Mouse (Mus musculus): ENCODE data around the gene Cacna1g.

DNA sequence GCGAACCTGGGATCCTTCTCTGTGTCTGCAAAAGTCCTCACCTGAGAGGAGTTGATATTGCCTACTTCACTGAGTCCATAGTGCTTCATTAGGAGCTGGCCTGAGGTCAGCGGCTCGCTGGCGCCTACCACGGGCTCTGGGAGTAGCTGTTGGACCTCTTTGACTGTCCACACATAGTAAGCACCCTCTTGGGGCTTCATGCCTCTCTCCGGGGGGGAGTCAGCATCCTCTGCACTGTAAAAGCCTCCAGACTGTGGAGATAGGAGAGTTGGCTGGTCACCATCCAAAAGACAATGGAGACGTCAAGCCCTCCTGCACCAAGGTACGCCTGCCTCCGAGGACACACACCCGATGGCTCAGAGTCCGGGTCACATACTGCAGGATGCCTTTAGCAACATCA is 8.7 kb upstream of the Cacna1g start:
- TF ChIP-seq CTCF (IDR thresholded peaks at IDR 0.05; ENCODE audit: low read depth, low read length), result no peak
- TF ChIP-seq GATA1 (IDR thresholded peaks at IDR 0.05; ENCODE audit: borderline replicate concordance, low read length), result no peak
- TF ChIP-seq GATA2 (IDR thresholded peaks at IDR 0.05; ENCODE audit: borderline replicate concordance, low read depth, low read length), result no peak
- no peak for TF ChIP-seq TAL1 (conservative IDR thresholded peaks at IDR 0.05; ENCODE audit: low read depth, low read length)
- TF ChIP-seq POLR2AphosphoS5 (IDR thresholded peaks at IDR 0.05; ENCODE audit: insufficient replicate concordance, low read depth, low read length), result no peak
